Mouse (Mus musculus) lung, adult 2 months (tissue): ENCODE data around the gene Lrrn4cl.

Source experiments
- CTCF ChIP-seq: fragments of 200-500 bp; IDR thresholded peaks from 2 replicates; pipeline ENCODE4 v1.5.1; 2011; ENCODE audit warnings: mild to moderate bottlenecking, low read length, control low read depth; ENCODE audit not compliant: insufficient read depth
- POLR2A ChIP-seq: fragments of 200-500 bp; IDR thresholded peaks from 2 replicates; pipeline ENCODE4 v1.6.1; 2011; ENCODE audit warnings: low read depth, mild to moderate bottlenecking, control low read depth, low read length, borderline replicate concordance; ENCODE audit errors: extremely low read depth

DNA sequence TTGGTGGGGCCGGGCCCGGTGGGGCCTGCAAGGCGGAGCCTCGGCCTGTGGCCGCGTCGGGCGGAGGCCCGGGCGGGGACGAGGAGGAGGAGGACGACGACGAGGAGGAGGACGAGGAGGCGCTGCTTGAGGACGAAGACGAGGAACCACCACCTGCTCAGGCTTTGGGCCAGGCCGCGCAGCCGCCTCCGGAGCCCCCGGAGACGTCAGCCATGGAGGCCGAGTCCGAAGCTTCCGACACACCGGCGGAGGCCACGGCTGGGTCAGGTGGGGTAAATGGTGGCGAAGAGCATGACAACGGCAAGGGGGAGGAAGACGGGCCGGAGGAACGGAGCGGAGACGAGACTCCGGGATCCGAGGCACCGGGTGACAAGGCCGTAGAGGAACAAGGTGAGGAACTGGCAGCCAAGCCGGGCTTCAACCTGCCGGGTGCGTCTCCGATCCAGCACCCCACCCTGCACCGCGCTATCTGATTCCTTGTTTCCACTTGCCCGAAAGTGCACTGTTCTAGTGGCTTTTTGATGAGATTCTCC lies 30.1 kb upstream of the Lrrn4cl start:
- TF ChIP-seq CTCF, result no peak
- TF ChIP-seq POLR2A, result no peak
